Mouse (Mus musculus) forelimb bud, embryonic 11.5 days (tissue): ENCODE data around the gene Snrnp200.
"Not testable (repeated sequence)": the region's sequence is repeated elsewhere in the genome, so short reads cannot be mapped to it uniquely, and the experiment has no call there.

Experiments used
- DNase-seq: peaks from one replicate; pipeline ENCODE4 v3.0.0-alpha.2; 2012; ENCODE audit warnings: low read depth, low spot score

The Snrnp200 gene

DNA sequence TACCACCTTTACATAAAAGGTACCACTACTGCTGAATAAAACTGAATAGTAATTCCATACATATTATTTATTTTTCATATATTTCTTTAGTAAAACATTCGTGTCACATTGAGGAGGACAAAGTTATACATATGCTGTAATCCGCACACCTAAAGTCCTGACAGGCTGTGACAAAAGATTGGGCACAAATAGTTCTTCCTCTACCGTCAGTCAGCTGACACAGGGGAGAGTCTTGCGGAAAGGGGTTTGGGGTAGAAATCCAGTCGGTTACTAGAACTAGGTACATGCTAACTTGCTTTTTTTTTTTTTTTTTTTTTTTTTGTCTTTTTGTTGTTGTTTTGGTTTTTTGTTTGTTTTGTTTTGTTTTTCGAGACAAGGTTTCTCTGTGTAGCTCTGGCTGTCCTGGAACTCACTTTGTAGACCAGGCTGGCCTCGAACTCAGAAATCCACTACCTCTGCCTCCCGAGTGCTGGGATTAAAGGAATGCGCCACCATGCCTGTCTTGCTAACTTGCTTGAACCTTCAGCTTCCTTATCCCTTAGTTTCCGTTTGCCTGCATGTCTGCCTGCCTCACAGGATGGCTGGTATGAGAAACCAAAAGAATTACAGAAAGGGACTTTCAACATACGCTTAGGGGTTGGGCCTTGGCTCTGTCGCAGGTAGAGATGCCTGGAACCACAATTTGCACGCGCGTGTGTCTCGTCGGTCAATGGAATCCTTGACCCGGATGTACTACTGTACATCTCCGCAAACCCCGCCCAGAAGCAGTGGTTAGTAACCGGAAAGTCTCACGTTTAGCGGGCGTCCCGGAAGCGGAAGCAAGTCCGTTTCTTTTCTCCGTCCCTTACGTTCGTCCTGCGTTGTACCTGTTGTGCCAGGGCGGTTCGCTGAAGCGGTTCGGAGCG, at the start of gene Snrnp200, which contains the start of gene 1810024B03Rik:
Gene Snrnp200, plus strand, starts transcription at position 840 of the 905 bp plus-strand sequence.
Gene 1810024B03Rik, minus strand, starts transcription at position 734 of the 905 bp plus-strand sequence.
- DNase-seq: peak; percentile 96

DNA sequence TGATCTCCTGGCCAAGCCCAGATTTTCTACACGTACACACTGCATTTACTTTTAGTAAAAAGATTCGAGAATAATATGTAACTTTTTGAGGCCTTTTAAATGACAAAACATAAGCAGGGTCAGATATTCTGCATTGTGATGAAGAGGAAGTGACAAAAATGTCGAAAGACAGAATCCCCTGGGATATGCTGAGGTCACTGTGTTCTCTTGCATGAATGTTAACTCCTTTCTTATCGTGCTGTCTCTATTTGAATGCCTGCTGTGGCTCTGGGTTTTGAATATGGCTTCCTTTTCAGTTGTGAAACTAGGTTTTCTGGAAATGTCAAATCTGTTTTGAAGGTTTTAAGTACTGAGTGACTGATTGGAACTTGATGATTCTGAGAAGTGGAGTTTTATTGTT, 42.5 kb upstream of the Snrnp200 start:
- no peak for DNase-seq

DNA sequence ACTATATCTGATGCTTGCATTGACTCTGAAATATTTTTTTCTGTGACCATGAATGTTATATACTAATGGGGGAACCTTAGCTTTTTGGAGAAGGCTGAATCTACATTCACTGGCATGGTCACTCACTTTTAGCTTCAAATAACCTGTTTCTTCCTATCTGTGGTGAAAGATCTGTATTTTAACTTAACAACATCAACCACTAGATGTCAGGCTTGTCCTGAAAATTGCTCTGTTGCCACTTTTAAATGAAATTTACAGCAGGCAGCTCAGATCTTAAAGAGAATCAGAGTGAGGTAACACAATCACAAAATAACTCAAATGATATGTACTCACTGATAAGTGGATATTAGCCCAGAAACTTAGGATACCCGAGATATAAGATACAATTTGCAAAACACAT, 41.9 kb upstream of the Snrnp200 start:
- peak; percentile 44 for DNase-seq

DNA sequence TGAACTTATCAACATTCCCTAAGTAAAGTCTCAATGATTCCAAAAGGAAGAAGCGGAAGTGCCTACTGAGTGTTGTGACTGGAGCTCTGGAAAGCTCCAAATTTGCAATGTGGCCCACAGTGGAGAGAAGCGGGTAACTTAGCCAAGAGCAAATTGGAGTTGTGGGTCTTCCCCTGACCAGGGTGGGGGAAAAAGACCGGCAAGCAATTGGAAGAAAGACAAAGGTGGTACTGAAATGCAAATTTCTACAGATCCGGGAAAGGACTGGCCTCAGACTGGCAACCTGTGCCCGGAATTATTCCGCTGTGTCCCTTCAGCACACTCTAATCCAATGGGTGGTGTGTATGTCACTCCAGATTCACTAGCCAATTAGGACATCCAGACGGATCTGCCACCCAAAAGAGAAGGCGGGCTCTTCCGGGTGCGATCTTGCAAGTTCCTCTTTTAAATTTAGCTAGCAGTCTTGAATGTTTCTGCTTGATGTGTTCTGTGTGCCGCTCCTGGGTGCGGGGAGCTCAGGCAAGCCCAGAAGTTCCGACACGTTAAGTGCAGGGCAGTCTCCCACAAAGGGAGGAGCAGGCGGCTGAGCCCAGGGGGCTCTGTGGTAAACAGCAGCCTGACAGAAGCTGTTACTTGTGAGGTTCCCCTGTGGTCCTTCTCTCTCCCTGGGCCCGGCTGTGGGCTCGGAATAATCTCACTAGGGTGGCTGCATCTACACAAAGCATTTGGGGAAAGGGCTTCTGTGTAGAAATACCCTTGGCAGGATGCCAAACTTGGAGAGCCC, 25.4 kb upstream of the Snrnp200 start:
- peak; percentile 76 for DNase-seq

DNA sequence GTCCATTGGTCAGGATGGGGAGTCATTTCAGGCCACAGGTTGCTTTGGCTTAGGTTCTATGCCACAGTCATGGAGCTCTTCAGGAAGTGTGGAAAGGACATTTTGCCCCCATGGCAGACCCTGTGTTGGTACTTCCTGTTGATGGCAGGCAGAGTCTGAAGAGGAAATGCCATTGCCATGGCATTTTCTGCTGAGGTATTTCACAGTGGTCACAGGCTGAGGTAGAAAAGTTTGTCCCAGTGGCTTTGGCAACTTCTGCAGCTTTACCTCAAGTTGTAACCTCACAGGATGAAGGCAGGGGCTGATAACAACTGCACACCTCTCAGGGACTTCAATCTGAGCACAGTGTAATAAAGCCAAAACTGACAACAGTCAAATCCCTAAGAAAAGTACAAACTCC, 18.6 kb upstream of the Snrnp200 start:
- DNase-seq: no peak

- DNase-seq: peak; percentile 72
These were observed 3.3 kb upstream of the Snrnp200 start for GRCm38 (mm10) chr2:127204932-127205331.

GRCm38 (mm10) chr2:127205936-127206335, 2.2 kb upstream of the Snrnp200 start:
- DNase-seq: not testable (repeated sequence)

DNA sequence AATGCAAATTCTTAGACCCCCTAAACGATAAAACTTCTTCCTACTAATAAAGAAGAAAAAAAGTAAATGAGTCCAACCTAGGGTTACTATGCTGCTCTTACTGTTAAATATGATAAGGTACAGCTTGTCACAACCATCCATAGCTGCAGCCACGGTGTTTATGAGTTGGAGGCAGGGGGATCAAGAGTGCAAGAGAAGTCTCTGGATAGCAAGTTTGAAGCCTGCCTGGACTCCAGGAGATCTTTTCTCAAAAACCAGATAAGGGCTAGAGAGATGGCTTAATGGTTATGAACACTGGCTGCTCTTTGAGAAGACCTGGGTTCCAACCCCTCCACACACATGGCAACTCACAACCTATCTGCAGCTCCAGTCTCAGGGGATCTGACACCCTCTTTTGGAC, 1.3 kb upstream of the Snrnp200 start:
- DNase-seq: no peak

GRCm38 (mm10) chr2:127208452-127208769, 225 bp downstream of the Snrnp200 start:
- DNase-seq: no peak

- DNase-seq: no peak
These were observed 2.5 kb downstream of the Snrnp200 start for GRCm38 (mm10) chr2:127210701-127211100.

GRCm38 (mm10) chr2:127217746-127218145, 9.6 kb downstream of the Snrnp200 start:
- no peak for DNase-seq

- DNase-seq: no peak
These were observed 17.1 kb downstream of the Snrnp200 start for GRCm38 (mm10) chr2:127225261-127225660.

DNA sequence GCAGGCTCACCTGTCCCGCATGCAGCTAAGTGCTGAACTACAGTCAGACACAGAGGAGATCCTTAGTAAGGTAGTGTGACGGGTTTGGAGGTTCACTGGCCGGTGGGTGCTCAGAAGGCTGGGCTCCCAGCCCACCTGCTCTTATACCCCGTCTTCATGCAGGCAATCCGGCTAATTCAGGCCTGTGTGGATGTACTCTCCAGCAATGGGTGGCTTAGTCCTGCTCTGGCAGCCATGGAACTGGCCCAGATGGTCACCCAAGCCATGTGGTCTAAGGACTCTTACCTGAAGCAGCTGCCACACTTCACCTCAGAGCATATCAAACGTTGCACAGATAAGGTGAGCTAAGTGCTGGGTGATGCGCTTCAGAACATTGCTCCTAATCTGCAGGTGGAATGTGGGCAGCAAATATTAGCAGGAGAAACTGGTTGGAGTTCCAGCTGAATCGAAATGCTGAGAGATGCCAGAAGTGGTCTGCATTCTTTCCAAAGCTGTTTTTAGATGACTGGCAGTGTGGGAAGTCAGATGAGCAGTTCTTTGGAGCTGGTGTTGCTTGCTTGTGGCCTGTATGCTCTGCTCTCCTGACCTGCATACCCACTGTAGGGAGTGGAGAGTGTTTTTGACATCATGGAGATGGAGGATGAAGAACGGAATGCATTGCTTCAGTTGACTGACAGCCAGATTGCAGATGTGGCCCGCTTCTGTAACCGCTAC, 29.9 kb downstream of the Snrnp200 start:
- no peak for DNase-seq

DNA sequence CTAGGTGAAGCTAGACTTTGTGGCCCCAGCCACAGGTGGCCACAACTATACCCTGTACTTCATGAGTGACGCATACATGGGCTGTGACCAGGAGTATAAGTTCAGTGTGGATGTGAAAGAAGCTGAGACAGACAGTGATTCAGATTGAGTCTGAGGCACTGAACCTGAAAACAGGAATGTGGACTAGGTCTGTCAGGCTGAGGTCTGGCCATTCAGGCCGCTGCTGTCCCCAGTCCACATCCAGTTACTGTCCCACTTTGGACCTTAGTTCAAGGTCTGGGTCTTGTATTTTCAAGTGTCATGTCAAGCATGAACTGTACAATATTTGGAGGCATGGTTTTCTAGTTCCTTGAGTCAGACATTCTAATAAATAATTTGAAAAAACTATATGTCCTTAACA, 31.9 kb downstream of the Snrnp200 start:
- no peak for DNase-seq

GRCm38 (mm10) chr2:127247592-127248333, 39.6 kb downstream of the Snrnp200 start, which contains the start of the genes Ciao1 and Tmem127:
Ciao1 (minus strand) TSS chr2:127247816.
Tmem127 (plus strand) TSS chr2:127247908.
- DNase-seq: peak; percentile 99

GRCm38 (mm10) chr2:127248334-127249004, 40.3 kb downstream of the Snrnp200 start:
- DNase-seq: peak; percentile 24

- DNase-seq: no peak
These were observed 42.3 kb downstream of the Snrnp200 start for GRCm38 (mm10) chr2:127250291-127251008.

GRCm38 (mm10) chr2:127251457-127251856, 43.3 kb downstream of the Snrnp200 start:
- DNase-seq: no peak

- DNase-seq: no peak
These were observed 43.8 kb downstream of the Snrnp200 start for GRCm38 (mm10) chr2:127251880-127252527.
